Mouse (Mus musculus) G1E (cell line): Measurements from ENCODE around the gene Gm21981. TPM values are rescaled to one million over a fixed set of nuclear protein-coding genes. Genes with fewer than 3 reads are reported as not detected.
A peak's percentile ranks its signal among the peaks of the same experiment; 100 is the strongest.

Experiments used
- ATAC-seq: 2 replicates; pipeline ENCODE4 v1.8.0; 2016; ENCODE audit warnings: mild to moderate bottlenecking; ENCODE audit not compliant: insufficient number of reproducible peaks, poor library complexity, low FRiP score, severe bottlenecking; ENCODE audit errors: extremely low read depth
- DNase-seq: peaks from one replicate; pipeline ENCODE4 v3.0.0; 2012; ENCODE audit warnings: low spot score
- H3K27me3 ChIP-seq: 2 replicates; pipeline ENCODE4 v1.6.1; 2012; ENCODE audit warnings: mild to moderate bottlenecking, low read length, inconsistent platforms; ENCODE audit not compliant: insufficient read depth
- H3K36me3 ChIP-seq: replicated peaks from 2 replicates; pipeline ENCODE3; 2012; ENCODE audit warnings: mild to moderate bottlenecking, inconsistent platforms
- H3K4me1 ChIP-seq: 2 replicates; pipeline ENCODE4 v1.6.1; 2012; ENCODE audit warnings: low read depth, low read length, inconsistent platforms, mixed read lengths; ENCODE audit not compliant: insufficient read depth
- H3K4me3 ChIP-seq: 2 replicates; pipeline ENCODE4 v1.5.1; 2012; ENCODE audit warnings: low read depth, mild to moderate bottlenecking, inconsistent platforms, low read length, moderate library complexity, mixed read lengths
- H3K9me3 ChIP-seq: replicated peaks from 2 replicates; pipeline ENCODE4 v1.6.1; 2012; ENCODE audit warnings: inconsistent platforms
- CTCF ChIP-seq: IDR thresholded peaks from 2 replicates; pipeline ENCODE4 v1.5.1; 2012; ENCODE audit warnings: low read depth, low read length, inconsistent platforms, mixed read lengths
- GATA1 ChIP-seq: IDR thresholded peaks from 2 replicates; pipeline ENCODE4 v1.6.1; 2012; ENCODE audit warnings: borderline replicate concordance, low read length, inconsistent platforms, mixed read lengths
- GATA2 ChIP-seq: IDR thresholded peaks from 2 replicates; pipeline ENCODE4 v1.6.1; 2012; ENCODE audit warnings: low read depth, low read length, inconsistent platforms, borderline replicate concordance
- POLR2AphosphoS5 ChIP-seq: IDR thresholded peaks from 2 replicates; pipeline ENCODE4 v1.6.1; 2012; ENCODE audit warnings: low read depth, low read length, inconsistent platforms; ENCODE audit not compliant: insufficient replicate concordance
- TAL1 ChIP-seq: conservative IDR thresholded peaks from 2 replicates; pipeline ENCODE4 v1.6.1; 2012; ENCODE audit warnings: low read depth, low read length, inconsistent platforms, mixed read lengths
- polyA plus RNA-seq: library from polyadenylated mRNA; stranded (reverse); fragments of >175 nt; gene quantifications from 2 replicates; pipeline ENCODE4 v1.2.3, GENCODE M21; 2012
- total RNA-seq, 2 experiments: library from RNA; stranded (forward) in 1 of 2; stranded (reverse) in 1 of 2; fragments of 200-1000 nt in 1 of 2; fragments of >200 nt in 1 of 2; fragmentation: Nextera tagmentation in 1 of 2; gene quantifications; 2 replicates each; pipeline ENCODE4 v1.2.3; 2014 to 2017

The Gm21981 gene
- total and polyA plus RNA-seq, 3 experiments: 0.44 to 0.71 TPM; not detected in 1

- no peak for ATAC-seq
- TF ChIP-seq POLR2AphosphoS5 (no peak), CTCF (no peak), GATA1 (no peak), GATA2 (no peak), TAL1 (no peak)
These were observed 45.3 kb downstream of the Gm21981 start for GRCm38 (mm10) chr17:47648966-47649365.

GRCm38 (mm10) chr17:47646683-47647082 is 47.6 kb downstream of the Gm21981 start:
- Histone ChIP-seq H3K36me3 (peaks cover 22% of the 10 kb centered on the region), H3K9me3 (no peaks in the 10 kb centered on the region), H3K27me3 (no peaks in the 10 kb centered on the region), H3K4me1 (no peaks in the 10 kb centered on the region; the same call in 1 of the 2 replicates), H3K4me3 (no peak overlapping the region)
- DNase-seq (peak; percentile 6), ATAC-seq (peak; percentile 54)
- TF ChIP-seq CTCF: peak; percentile 39
- TF ChIP-seq GATA1: no peak

More at GRCm38 (mm10) chr17:47648966-47649365, 45.3 kb downstream of the Gm21981 start:
- Histone ChIP-seq H3K36me3 (peaks cover 27% of the 10 kb centered on the region), H3K4me1 (no peaks in the 10 kb centered on the region; the same call in 1 of the 2 replicates), H3K9me3 (no peaks in the 10 kb centered on the region), H3K4me3 (no peak overlapping the region), H3K27me3 (no peaks in the 10 kb centered on the region)
- no peak for DNase-seq

GRCm38 (mm10) chr17:47642992-47643391 is 51.3 kb downstream of the Gm21981 start:
- Histone ChIP-seq H3K4me1 (no peaks in the 10 kb centered on the region; the same call in 1 of the 2 replicates), H3K4me3 (no peak overlapping the region), H3K9me3 (no peaks in the 10 kb centered on the region), H3K27me3 (no peaks in the 10 kb centered on the region), H3K36me3 (peaks cover 10% of the 10 kb centered on the region)
- ATAC-seq (no peak), DNase-seq (no peak)
- TF ChIP-seq GATA1: no peak
- no peak for TF ChIP-seq TAL1
- no peak for TF ChIP-seq POLR2AphosphoS5
- no peak for TF ChIP-seq CTCF
- TF ChIP-seq GATA2: no peak

Other genes starting within 250 kb of the Gm21981 start
- gene Taf8, start 192.2 kb downstream of the Gm21981 start, total RNA-seq (2014; fragmentation: Nextera tagmentation): 29.1 and 31.1 TPM in 2 replicates
- gene Taf8, start 192.2 kb downstream of the Gm21981 start, total RNA-seq (2017): 39.8 and 47.0 TPM in 2 replicates
- gene Taf8, start 192.2 kb downstream of the Gm21981 start, polyA plus RNA-seq: 22.3 and 22.4 TPM in 2 replicates
- 229 and 238 TPM in 2 replicates for gene Ccnd3, start 189.4 kb downstream of the Gm21981 start, total RNA-seq (2014; fragmentation: Nextera tagmentation)
- gene Ccnd3, start 189.4 kb downstream of the Gm21981 start, total RNA-seq (2017): 134 and 143 TPM in 2 replicates
- gene Ccnd3, start 189.4 kb downstream of the Gm21981 start, polyA plus RNA-seq: 426 and 439 TPM in 2 replicates
- 8.1 and 11.8 TPM in 2 replicates for gene Bysl, start 83.0 kb downstream of the Gm21981 start, total RNA-seq (2014; fragmentation: Nextera tagmentation)
- gene Bysl, start 83.0 kb downstream of the Gm21981 start, total RNA-seq (2017): 11.3 and 11.9 TPM in 2 replicates
- 35.2 and 44.0 TPM in 2 replicates for gene Bysl, start 83.0 kb downstream of the Gm21981 start, polyA plus RNA-seq
- 36.4 and 38.8 TPM in 2 replicates for gene Med20, start 82.9 kb downstream of the Gm21981 start, total RNA-seq (2014; fragmentation: Nextera tagmentation)
- 59.8 and 60.8 TPM in 2 replicates for gene Med20, start 82.9 kb downstream of the Gm21981 start, total RNA-seq (2017)
- gene Med20, start 82.9 kb downstream of the Gm21981 start, polyA plus RNA-seq: 6.0 and 9.9 TPM in 2 replicates
- 2.7 and 9.6 TPM in 2 replicates for gene Gm20517, start 82.9 kb downstream of the Gm21981 start, total RNA-seq (2014; fragmentation: Nextera tagmentation)
- gene Gm20517, start 82.9 kb downstream of the Gm21981 start, total RNA-seq (2017): 1.2 and 2.0 TPM in 2 replicates
- gene Gm20517, start 82.9 kb downstream of the Gm21981 start, polyA plus RNA-seq: 0.05 TPM in 1 of 2 replicates, not detected in the other
- gene Usp49, start 63.8 kb downstream of the Gm21981 start, total RNA-seq (2014; fragmentation: Nextera tagmentation): 16.0 and 41.7 TPM in 2 replicates
- gene Usp49, start 63.8 kb downstream of the Gm21981 start, total RNA-seq (2017): 5.3 and 6.0 TPM in 2 replicates
- gene Usp49, start 63.8 kb downstream of the Gm21981 start, polyA plus RNA-seq: 15.6 and 16.4 TPM in 2 replicates
- gene Tomm6, start 6.1 kb downstream of the Gm21981 start, total RNA-seq (2014; fragmentation: Nextera tagmentation): 343 and 409 TPM in 2 replicates
- 55.4 and 69.9 TPM in 2 replicates for gene Tomm6, start 6.1 kb downstream of the Gm21981 start, total RNA-seq (2017)
- gene Tomm6, start 6.1 kb downstream of the Gm21981 start, polyA plus RNA-seq: 258 and 272 TPM in 2 replicates
- gene Frs3, start 5.4 kb downstream of the Gm21981 start, total RNA-seq (2014; fragmentation: Nextera tagmentation): 1.5 and 2.1 TPM in 2 replicates
- gene Frs3, start 5.4 kb downstream of the Gm21981 start, total RNA-seq (2017): 1.6 and 2.1 TPM in 2 replicates
- gene Frs3, start 5.4 kb downstream of the Gm21981 start, polyA plus RNA-seq: 2.0 and 3.0 TPM in 2 replicates
- not detected in 2 replicates for gene Prickle4, start 281 bp upstream of the Gm21981 start, total RNA-seq (2014; fragmentation: Nextera tagmentation)
- 1.2 TPM in 1 of 2 replicates, not detected in the other for gene Prickle4, start 281 bp upstream of the Gm21981 start, total RNA-seq (2017)
- gene Prickle4, start 281 bp upstream of the Gm21981 start, polyA plus RNA-seq: 3.4 and 3.5 TPM in 2 replicates
- gene Pgc, start 32.4 kb upstream of the Gm21981 start, total RNA-seq (2014; fragmentation: Nextera tagmentation): not detected in 2 replicates
- not detected in 2 replicates for gene Pgc, start 32.4 kb upstream of the Gm21981 start, total RNA-seq (2017)
- gene Pgc, start 32.4 kb upstream of the Gm21981 start, polyA plus RNA-seq: not detected in 2 replicates
- 11.9 and 17.8 TPM in 2 replicates for gene Tfeb, start 42.6 kb upstream of the Gm21981 start, total RNA-seq (2014; fragmentation: Nextera tagmentation)
- gene Tfeb, start 42.6 kb upstream of the Gm21981 start, total RNA-seq (2017): 10.7 and 11.6 TPM in 2 replicates
- 57.0 and 73.2 TPM in 2 replicates for gene Tfeb, start 42.6 kb upstream of the Gm21981 start, polyA plus RNA-seq
- gene Mdfi, start 140.2 kb upstream of the Gm21981 start, total RNA-seq (2014; fragmentation: Nextera tagmentation): not detected in 2 replicates
- gene Mdfi, start 140.2 kb upstream of the Gm21981 start, total RNA-seq (2017): 0.05 TPM in 1 of 2 replicates, not detected in the other
- not detected in 2 replicates for gene Mdfi, start 140.2 kb upstream of the Gm21981 start, polyA plus RNA-seq
- 20.2 and 21.6 TPM in 2 replicates for gene Foxp4, start 230.2 kb upstream of the Gm21981 start, total RNA-seq (2014; fragmentation: Nextera tagmentation)
- 0.93 and 1.0 TPM in 2 replicates for gene Foxp4, start 230.2 kb upstream of the Gm21981 start, total RNA-seq (2017)
- gene Foxp4, start 230.2 kb upstream of the Gm21981 start, polyA plus RNA-seq: 54.1 and 64.6 TPM in 2 replicates